Mouse (Mus musculus) cerebellum, adult 2 months (tissue): ENCODE data around the gene Hsfy2.

ENCODE experiments used
- CTCF ChIP-seq: fragments of 200-500 bp; IDR thresholded peaks from 2 replicates; pipeline ENCODE4 v1.5.1; 2011; ENCODE audit warnings: low read depth, mild to moderate bottlenecking, control low read depth, low read length, moderate library complexity, borderline replicate concordance; ENCODE audit not compliant: insufficient read depth
- POLR2A ChIP-seq: fragments of 200-500 bp; IDR thresholded peaks from 2 replicates; pipeline ENCODE4 v1.6.1; 2011; ENCODE audit warnings: low read length, control low read depth, borderline replicate concordance; ENCODE audit not compliant: insufficient read depth

- TF ChIP-seq CTCF (no peak), POLR2A (no peak)
Observed at GRCm38 (mm10) chr1:56675253-56675652, 38.0 kb upstream of the Hsfy2 start.
